Mouse (Mus musculus) cortical plate, adult 2 months (tissue): ENCODE data around the gene Vwa8.

Source experiments
- CTCF ChIP-seq: fragments of 200-500 bp; IDR thresholded peaks from 2 replicates; pipeline ENCODE4 v1.5.1; 2011; ENCODE audit warnings: mild to moderate bottlenecking, control low read depth, low read length; ENCODE audit not compliant: insufficient read depth; ENCODE audit errors: extremely low read depth
- POLR2A ChIP-seq: fragments of 200-500 bp; IDR thresholded peaks from 2 replicates; pipeline ENCODE4 v1.6.1; 2011; ENCODE audit warnings: mild to moderate bottlenecking, low read length, control low read depth; ENCODE audit not compliant: insufficient read depth; ENCODE audit errors: extremely low read depth

DNA sequence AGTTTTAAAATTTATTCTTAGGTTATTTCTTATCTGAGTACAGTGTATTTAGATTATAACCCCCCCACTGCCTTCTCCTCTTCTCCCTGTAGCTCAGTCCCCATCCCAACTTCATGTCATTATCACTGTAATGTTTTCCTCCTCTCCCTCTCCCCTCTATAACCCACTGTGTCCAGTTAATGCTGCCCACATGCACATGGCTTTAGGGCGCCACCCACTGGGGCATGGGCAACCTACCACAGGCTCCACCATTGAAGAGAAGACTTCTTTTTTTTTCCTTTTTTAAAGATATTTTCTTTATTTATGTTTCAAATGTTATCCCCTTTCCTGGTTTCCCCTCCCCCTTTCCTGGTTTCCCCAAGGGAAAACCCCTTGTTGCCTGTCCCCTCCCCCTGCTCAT is 154.7 kb downstream of the Vwa8 start:
- TF ChIP-seq CTCF = peak; percentile 38
- no peak for TF ChIP-seq POLR2A
